Mouse (Mus musculus) forebrain, embryonic 14.5 days (tissue): ENCODE measurements around the gene Glp2r. TPM values are rescaled to one million over a fixed set of nuclear protein-coding genes. Genes with fewer than 3 reads are reported as not detected.

Experiments
- ATAC-seq: fragments of 200-750 bp; cut with Nextera tagmentation; 2 replicates; pipeline ENCODE4 v1.8.0; 2017; ENCODE audit warnings: mild to moderate bottlenecking, moderate library complexity
- DNase-seq: peaks from one replicate; pipeline ENCODE4 v3.0.0-alpha.2; 2015; ENCODE audit warnings: low spot score
- H3K27ac ChIP-seq: fragments of 300-500 bp; sonication (generic); 2 replicates; pipeline ENCODE4 v1.5.1; 2014; ENCODE audit warnings: low read depth, mild to moderate bottlenecking, control low read depth, low read length, moderate library complexity
- H3K27me3 ChIP-seq: fragments of 300-500 bp; sonication (generic); replicated peaks from 2 replicates; pipeline ENCODE4 v1.6.1; 2014; ENCODE audit warnings: low read length, control low read depth, mixed read lengths; ENCODE audit not compliant: control insufficient read depth, insufficient read depth
- H3K36me3 ChIP-seq: fragments of 300-500 bp; sonication (generic); 2 replicates; pipeline ENCODE4 v1.6.1; 2014; ENCODE audit warnings: low read length, control low read depth; ENCODE audit not compliant: control insufficient read depth, insufficient read depth
- H3K4me1 ChIP-seq: fragments of 300-500 bp; sonication (generic); 2 replicates; pipeline ENCODE4 v1.6.1; 2014; ENCODE audit warnings: antibody characterized with exemption, low read length, control low read depth; ENCODE audit not compliant: control insufficient read depth, insufficient read depth
- H3K4me2 ChIP-seq: fragments of 300-500 bp; sonication (generic); 2 replicates; pipeline ENCODE4 v1.6.1; 2014; ENCODE audit warnings: mild to moderate bottlenecking, control low read depth, low read length
- H3K4me3 ChIP-seq: fragments of 300-500 bp; sonication (generic); 2 replicates; pipeline ENCODE4 v1.5.1; 2014; ENCODE audit warnings: low read depth, low read length, control low read depth
- H3K9ac ChIP-seq: fragments of 300-500 bp; sonication (generic); 2 replicates; pipeline ENCODE4 v1.6.1; 2014; ENCODE audit warnings: mild to moderate bottlenecking, low read length, control low read depth, moderate library complexity
- H3K9me3 ChIP-seq: fragments of 300-500 bp; sonication (generic); replicated peaks from 2 replicates; pipeline ENCODE4 v1.6.1; 2016; ENCODE audit warnings: low read length, control low read depth, mixed read lengths; ENCODE audit not compliant: control insufficient read depth
- WGBS: fragments of 180-500 bp; shearing (Covaris S2); extraction: QIAGEN DNeasy Blood & Tissue Kit; methylation state at CpG from one replicate; pipeline ENCODE4 v1.1.7; 2014; 5-methylcytosine and 5-hydroxymethylcytosine counted together
- polyA plus RNA-seq: library from polyadenylated mRNA; unstranded; fragments of >200 nt; fragmentation: Nextera tagmentation; extraction: Ambion mirVana; gene quantifications from 2 replicates; pipeline ENCODE4 v1.2.1, GENCODE M21; 2014

Glp2r gene
- polyA plus RNA-seq, 1 experiment from 2014 or later: 0.05 TPM

GRCm38 (mm10) chr11:67715382-67715781 is 55.6 kb downstream of the Glp2r start:
- no peak overlapping the region for H3K4me3 ChIP-seq
- H3K9ac ChIP-seq: no peak overlapping the region
- H3K4me2 ChIP-seq: no peak overlapping the region
- no peaks in the 10 kb centered on the region for H3K4me1 ChIP-seq
- no peak overlapping the region for H3K27ac ChIP-seq
- H3K27me3 ChIP-seq: no peaks in the 10 kb centered on the region
- WGBS: 90% methylated on average over 4 of the region's 4 CpGs
- ATAC-seq: no peak
- H3K9me3 ChIP-seq: no peaks in the 10 kb centered on the region
- no peaks in the 10 kb centered on the region for H3K36me3 ChIP-seq
- no peak for DNase-seq

DNA sequence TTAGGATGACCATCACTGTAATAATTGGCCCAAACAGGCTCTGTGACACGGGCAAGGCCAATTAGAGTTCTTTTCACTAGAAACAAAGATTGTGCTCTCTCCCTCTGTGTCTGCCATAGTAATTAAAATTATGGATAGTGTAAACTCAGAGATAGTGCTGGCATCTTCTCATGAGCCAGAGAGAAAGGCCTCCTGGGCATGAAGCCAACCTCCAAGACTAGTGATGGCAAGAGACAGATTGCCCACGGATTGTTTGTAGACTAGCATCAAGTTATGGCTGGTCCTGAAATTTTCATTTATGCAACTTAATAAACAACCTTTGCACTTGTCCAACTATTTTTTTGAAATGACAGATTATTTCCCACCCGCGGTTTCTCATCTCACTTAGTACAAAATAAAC is 58.0 kb downstream of the Glp2r start:
- H3K27me3 ChIP-seq: no peaks in the 10 kb centered on the region
- no peak overlapping the region for H3K27ac ChIP-seq
- peak; percentile 57 for DNase-seq
- H3K4me2 ChIP-seq: no peak overlapping the region
- no peak overlapping the region for H3K9ac ChIP-seq
- H3K4me3 ChIP-seq: no peak overlapping the region
- ATAC-seq: no peak
- WGBS: 75% methylated on average over 4 of the region's 4 CpGs
- H3K9me3 ChIP-seq: no peaks in the 10 kb centered on the region
- H3K4me1 ChIP-seq: no peaks in the 10 kb centered on the region
- H3K36me3 ChIP-seq: no peaks in the 10 kb centered on the region

- Histone ChIP-seq H3K4me3 (no peak within 1 kb of the TSS), H3K4me2 (no peak within 1 kb of the TSS), H3K9me3 (no peaks in the 10 kb centered on the region), H3K27me3 (no peaks in the 10 kb centered on the region), H3K4me1 (no peaks in the 10 kb centered on the region), H3K27ac (no peak within 1 kb of the TSS), H3K9ac (no peak within 1 kb of the TSS), H3K36me3 (no peaks in the 10 kb centered on the region)
- DNase-seq (no peak), ATAC-seq (no peak)
- 68% methylated on average over 7 of the region's 7 CpGs for WGBS
These were observed 76.1 kb downstream of the Glp2r start, which contains the start of gene Rcvrn for GRCm38 (mm10) chr11:67694703-67695376. Gene Rcvrn (plus strand): TSS chr11:67695326.

DNA sequence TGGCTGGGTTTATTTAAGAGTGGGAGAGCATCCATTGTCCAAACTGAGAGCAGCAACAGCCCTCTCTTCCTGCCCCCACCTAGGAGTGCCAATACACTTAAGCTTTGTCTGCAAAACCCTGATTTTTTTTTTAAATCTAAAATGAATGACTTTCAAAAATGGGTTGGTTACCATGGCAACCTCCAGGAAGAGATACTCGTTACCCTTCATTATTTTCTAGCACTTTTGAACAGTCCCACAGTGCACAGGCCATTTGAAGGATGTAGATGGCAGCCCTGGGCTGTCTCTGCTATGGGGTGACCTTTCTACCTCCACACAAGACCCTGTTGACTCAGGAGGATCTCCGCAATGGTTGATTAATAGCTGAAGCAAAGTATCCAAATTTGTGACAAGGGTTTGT is 84.8 kb downstream of the Glp2r start:
- no peaks in the 10 kb centered on the region for H3K36me3 ChIP-seq
- ATAC-seq (no peak), DNase-seq (peak; percentile 45)
- H3K4me1 ChIP-seq: no peaks in the 10 kb centered on the region
- no peak overlapping the region for H3K27ac ChIP-seq
- no peak overlapping the region for H3K4me3 ChIP-seq
- no peak overlapping the region for H3K4me2 ChIP-seq
- H3K9me3 ChIP-seq: no peaks in the 10 kb centered on the region
- no peaks in the 10 kb centered on the region for H3K27me3 ChIP-seq
- WGBS: 50% methylated on average over 2 of the region's 2 CpGs
- no peak overlapping the region for H3K9ac ChIP-seq

DNA sequence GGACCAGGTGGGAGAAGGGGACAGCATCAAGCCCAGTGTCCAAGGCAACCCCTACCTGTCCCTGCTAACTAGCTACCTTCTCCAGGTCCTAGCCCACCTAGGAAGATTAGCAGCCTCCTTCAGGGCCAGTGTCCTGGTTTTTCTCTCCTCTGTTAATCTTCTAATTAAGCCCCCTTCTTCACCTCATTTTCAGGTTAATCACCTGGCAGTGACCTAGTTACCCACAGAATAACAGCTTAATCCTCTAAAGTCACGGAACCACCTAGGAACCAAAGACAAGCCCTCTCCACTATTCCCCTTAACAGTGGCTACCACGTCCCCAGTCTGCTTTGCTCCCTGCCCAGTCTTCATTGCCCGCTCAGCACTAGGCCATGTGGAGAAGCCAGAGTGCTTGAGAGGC is 89.1 kb downstream of the Glp2r start:
- no peak overlapping the region for H3K9ac ChIP-seq
- ATAC-seq (no peak), DNase-seq (no peak)
- no peaks in the 10 kb centered on the region for H3K36me3 ChIP-seq
- H3K4me1 ChIP-seq: no peaks in the 10 kb centered on the region
- no peak overlapping the region for H3K4me2 ChIP-seq
- 85% methylated on average over 3 of the region's 3 CpGs for WGBS
- no peak overlapping the region for H3K4me3 ChIP-seq
- no peak overlapping the region for H3K27ac ChIP-seq
- no peaks in the 10 kb centered on the region for H3K27me3 ChIP-seq
- no peaks in the 10 kb centered on the region for H3K9me3 ChIP-seq

- DNase-seq (no peak), ATAC-seq (no peak)
- Histone ChIP-seq H3K4me3 (no peak overlapping the region), H3K9ac (no peak overlapping the region), H3K36me3 (no peaks in the 10 kb centered on the region), H3K9me3 (no peaks in the 10 kb centered on the region), H3K27ac (no peak overlapping the region), H3K4me1 (no peaks in the 10 kb centered on the region), H3K4me2 (no peak overlapping the region), H3K27me3 (no peaks in the 10 kb centered on the region)
- 88% methylated on average over 2 of the region's 2 CpGs for WGBS
These were observed 91.0 kb downstream of the Glp2r start for GRCm38 (mm10) chr11:67679930-67680329.

- Histone ChIP-seq H3K4me3 (no peak overlapping the region), H3K36me3 (no peaks in the 10 kb centered on the region), H3K9me3 (no peaks in the 10 kb centered on the region), H3K4me2 (no peak overlapping the region), H3K4me1 (no peaks in the 10 kb centered on the region), H3K9ac (no peak overlapping the region), H3K27me3 (no peaks in the 10 kb centered on the region), H3K27ac (no peak overlapping the region)
- ATAC-seq (no peak), DNase-seq (no peak)
- WGBS: 69% methylated on average over 5 of the region's 5 CpGs
These were observed 91.7 kb downstream of the Glp2r start for GRCm38 (mm10) chr11:67679300-67679699.

DNA sequence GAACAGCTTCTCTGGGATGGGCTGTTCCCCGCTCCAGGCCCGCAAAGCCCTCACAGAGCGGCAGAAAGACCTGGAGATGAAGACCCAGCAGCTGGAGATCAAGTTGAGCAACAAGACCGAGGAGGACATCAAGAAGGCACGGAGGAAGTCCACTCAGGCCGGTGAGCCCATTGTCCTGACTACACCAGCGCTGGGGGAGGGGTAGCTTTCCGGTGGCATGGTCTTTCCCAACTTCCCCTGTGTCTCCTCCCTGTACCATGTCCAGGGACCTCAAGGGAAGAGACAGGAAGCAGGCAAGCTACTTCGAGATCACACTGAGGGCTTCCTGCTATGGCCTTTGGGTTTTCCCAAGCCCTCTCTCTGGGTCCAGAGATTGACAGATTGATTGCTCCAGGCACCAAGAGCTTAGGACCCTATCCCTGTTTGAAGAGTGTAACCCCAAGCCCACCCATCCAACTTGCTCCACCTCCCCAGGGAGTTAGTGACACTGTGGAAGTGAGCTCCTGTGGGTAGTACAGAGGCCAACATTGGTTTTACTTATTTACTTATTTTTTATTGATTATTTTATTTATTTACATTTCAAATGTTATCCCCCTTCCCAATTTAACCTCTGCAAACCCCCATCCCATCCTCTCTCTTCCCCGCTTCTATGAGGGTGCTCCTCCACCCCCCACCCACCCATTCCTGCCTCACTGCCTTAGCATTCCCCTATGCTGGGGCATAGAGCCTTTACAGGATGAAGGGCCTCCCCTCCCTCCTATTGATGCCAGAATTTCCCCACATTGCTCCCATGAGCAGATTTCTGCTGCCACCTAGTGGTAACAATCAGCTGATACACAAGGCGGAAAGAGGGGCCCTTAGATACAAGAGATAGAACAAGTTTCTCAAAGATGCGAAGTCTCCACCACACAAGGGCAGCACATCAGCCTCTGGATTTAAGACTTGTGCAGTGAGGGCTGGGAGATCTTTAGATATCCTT is 95.1 kb downstream of the Glp2r start:
- no peaks in the 10 kb centered on the region for H3K4me1 ChIP-seq
- 65% methylated on average over 12 of the region's 12 CpGs for WGBS
- H3K27me3 ChIP-seq: no peaks in the 10 kb centered on the region
- no peaks in the 10 kb centered on the region for H3K36me3 ChIP-seq
- DNase-seq (peak; percentile 92), ATAC-seq (peak; percentile 80)
- no peaks in the 10 kb centered on the region for H3K9me3 ChIP-seq
- no peak overlapping the region for H3K27ac ChIP-seq
- no peak overlapping the region for H3K9ac ChIP-seq
- H3K4me2 ChIP-seq: no peak overlapping the region
- no peak overlapping the region for H3K4me3 ChIP-seq

DNA sequence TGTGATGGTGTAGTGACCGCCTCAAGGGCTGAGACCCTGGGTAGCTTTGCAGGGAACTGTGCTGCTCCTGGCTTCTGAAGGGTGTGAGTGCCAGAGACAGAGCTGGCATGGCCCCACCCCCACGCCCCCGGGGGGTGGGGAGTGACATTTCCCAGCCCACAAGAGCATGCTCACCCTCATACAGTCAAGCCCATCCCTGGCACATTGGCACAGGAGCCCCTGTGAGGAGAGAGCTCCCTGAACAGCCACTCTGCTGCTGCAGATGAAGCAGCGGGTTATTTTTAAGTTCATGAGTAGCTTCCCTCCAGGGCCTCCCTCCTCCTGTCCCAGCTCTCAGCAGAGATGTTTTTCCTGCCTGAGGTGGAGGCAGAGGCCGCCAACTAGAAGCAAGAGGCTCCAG is 98.8 kb downstream of the Glp2r start:
- no peak for ATAC-seq
- no peak overlapping the region for H3K4me3 ChIP-seq
- no peak overlapping the region for H3K4me2 ChIP-seq
- no peaks in the 10 kb centered on the region for H3K9me3 ChIP-seq
- H3K9ac ChIP-seq: no peak overlapping the region
- no peaks in the 10 kb centered on the region for H3K36me3 ChIP-seq
- 79% methylated on average over 5 of the region's 5 CpGs for WGBS
- DNase-seq: no peak
- peaks cover 7% of the 10 kb centered on the region; the same call in 1 of the 2 replicates for H3K4me1 ChIP-seq
- no peaks in the 10 kb centered on the region for H3K27me3 ChIP-seq
- H3K27ac ChIP-seq: no peak overlapping the region
